Mouse (Mus musculus) A20 (cell line): Measurements from ENCODE around the gene Zfyve16.

Experiments
- DNase-seq: peaks from one replicate; pipeline ENCODE4 v3.0.0-alpha.2; 2011; ENCODE audit warnings: low read depth, low spot score

Gene Zfyve16

GRCm38 (mm10) chr13:92467891-92468290 lies 62.8 kb downstream of the Zfyve16 start:
- DNase-seq, result no peak

GRCm38 (mm10) chr13:92464698-92465097 lies 66.0 kb downstream of the Zfyve16 start:
- DNase-seq, result no peak

GRCm38 (mm10) chr13:92446872-92447271 lies 83.8 kb downstream of the Zfyve16 start:
- DNase-seq, result no peak

- DNase-seq, result no peak
These were observed 90.4 kb downstream of the Zfyve16 start for GRCm38 (mm10) chr13:92440286-92440685.

GRCm38 (mm10) chr13:92438656-92439055 lies 92.0 kb downstream of the Zfyve16 start:
- no peak for DNase-seq
